Mouse (Mus musculus): ENCODE results near the gene Polr1b. TPM values are rescaled to one million over a fixed set of nuclear protein-coding genes. Genes with fewer than 3 reads are reported as not detected.

Polr1b gene
- 21.0 and 21.1 TPM in 2 replicates for polyA plus RNA-seq (2016; fragmentation: Nextera tagmentation; extraction: Ambion mirVana)

GRCm38 (mm10) chr2:129100784-129101310 is at the start of gene Polr1b:
Polr1b (plus strand) TSS chr2:129100995.
- H3K9me3 ChIP-seq (replicated peaks), result no peaks in the 10 kb centered on the region
- 0 out of 2 replicates have a peak, but pooled peaks cover 5% of the 10 kb centered on the region for H3K4me1 ChIP-seq (replicated peaks)
- under 1% methylated on average over 35 of the region's 35 CpGs for WGBS
- H3K4me3 ChIP-seq, result peak within 1 kb of the TSS; percentile 85
- peak within 1 kb of the TSS; percentile 85 for H3K4me2 ChIP-seq
- H3K36me3 ChIP-seq, result peaks cover 30% of the 10 kb centered on the region
- H3K27ac ChIP-seq (ENCODE audit: poor library complexity, severe bottlenecking), result no peak within 1 kb of the TSS
- peak within 1 kb of the TSS; percentile 81 for H3K9ac ChIP-seq
- ATAC-seq (ENCODE audit: insufficient number of reproducible peaks, low FRiP score), result peak; percentile 99
- H3K27me3 ChIP-seq (replicated peaks), result no peaks in the 10 kb centered on the region

GRCm38 (mm10) chr2:129052451-129052983 is 48.3 kb upstream of the Polr1b start:
- Histone ChIP-seq H3K36me3 (no peaks in the 10 kb centered on the region), H3K27me3 (replicated peaks) (0 out of 2 replicates have a peak, but pooled peaks cover 3% of the 10 kb centered on the region), H3K9me3 (replicated peaks) (peaks cover 11% of the 10 kb centered on the region), H3K4me2 (no peak overlapping the region), H3K9ac (no peak overlapping the region), H3K4me3 (no peak overlapping the region), H3K4me1 (replicated peaks) (no peaks in the 10 kb centered on the region), H3K27ac (ENCODE audit: poor library complexity, severe bottlenecking) (no peak overlapping the region)
- WGBS, result 66% methylated on average over 4 of the region's 4 CpGs
- no peak for ATAC-seq (ENCODE audit: insufficient number of reproducible peaks, low FRiP score)

- H3K4me1 ChIP-seq (replicated peaks), result no peaks in the 10 kb centered on the region
- no peak overlapping the region for H3K4me2 ChIP-seq
- no peaks in the 10 kb centered on the region for H3K27me3 ChIP-seq (replicated peaks)
- peaks cover 18% of the 10 kb centered on the region for H3K9me3 ChIP-seq (replicated peaks)
- H3K4me3 ChIP-seq, result no peak overlapping the region
- no peaks in the 10 kb centered on the region for H3K36me3 ChIP-seq
- no peak for ATAC-seq (ENCODE audit: insufficient number of reproducible peaks, low FRiP score)
- 82% methylated on average over 6 of the region's 6 CpGs for WGBS
- H3K9ac ChIP-seq, result no peak overlapping the region
- no peak overlapping the region for H3K27ac ChIP-seq (ENCODE audit: poor library complexity, severe bottlenecking)
These were observed 45.1 kb upstream of the Polr1b start for GRCm38 (mm10) chr2:129055741-129056140.

- peaks cover 18% of the 10 kb centered on the region for H3K9me3 ChIP-seq (replicated peaks)
- 45% methylated on average over 9 of the region's 9 CpGs for WGBS
These were observed 44.2 kb upstream of the Polr1b start for GRCm38 (mm10) chr2:129056597-129056996.

GRCm38 (mm10) chr2:129057256-129057655 is 43.5 kb upstream of the Polr1b start:
- Histone ChIP-seq H3K4me1 (replicated peaks) (no peaks in the 10 kb centered on the region), H3K36me3 (no peaks in the 10 kb centered on the region), H3K27ac (ENCODE audit: poor library complexity, severe bottlenecking) (no peak overlapping the region), H3K27me3 (replicated peaks) (no peaks in the 10 kb centered on the region), H3K9me3 (replicated peaks) (peaks cover 18% of the 10 kb centered on the region), H3K9ac (no peak overlapping the region), H3K4me2 (no peak overlapping the region), H3K4me3 (no peak overlapping the region)
- 91% methylated on average over 8 of the region's 8 CpGs for WGBS
- no peak for ATAC-seq (ENCODE audit: insufficient number of reproducible peaks, low FRiP score)

More at GRCm38 (mm10) chr2:129056597-129056996, 44.2 kb upstream of the Polr1b start:
- H3K9ac ChIP-seq, result no peak overlapping the region
- no peaks in the 10 kb centered on the region for H3K36me3 ChIP-seq
- H3K4me1 ChIP-seq (replicated peaks), result no peaks in the 10 kb centered on the region
- H3K4me2 ChIP-seq, result no peak overlapping the region
- no peak overlapping the region for H3K27ac ChIP-seq (ENCODE audit: poor library complexity, severe bottlenecking)
- no peaks in the 10 kb centered on the region for H3K27me3 ChIP-seq (replicated peaks)
- H3K4me3 ChIP-seq, result no peak overlapping the region
- no peak for ATAC-seq (ENCODE audit: insufficient number of reproducible peaks, low FRiP score)

- 67% methylated on average over 6 of the region's 6 CpGs for WGBS
- ATAC-seq (ENCODE audit: insufficient number of reproducible peaks, low FRiP score), result no peak
These were observed 42.9 kb upstream of the Polr1b start for GRCm38 (mm10) chr2:129057920-129058361.

GRCm38 (mm10) chr2:129061456-129062059 is 39.2 kb upstream of the Polr1b start:
- Histone ChIP-seq H3K4me1 (replicated peaks) (peaks cover 4% of the 10 kb centered on the region; the same call in 1 of the 2 replicates), H3K4me3 (no peak overlapping the region), H3K9ac (no peak overlapping the region), H3K36me3 (no peaks in the 10 kb centered on the region), H3K4me2 (no peak overlapping the region), H3K27ac (ENCODE audit: poor library complexity, severe bottlenecking) (no peak overlapping the region), H3K27me3 (replicated peaks) (no peaks in the 10 kb centered on the region), H3K9me3 (replicated peaks) (peaks cover 13% of the 10 kb centered on the region)
- no peak for ATAC-seq (ENCODE audit: insufficient number of reproducible peaks, low FRiP score)
- WGBS, result 71% methylated on average over 10 of the region's 10 CpGs

More at GRCm38 (mm10) chr2:129057920-129058361, 42.9 kb upstream of the Polr1b start:
- no peak overlapping the region for H3K9ac ChIP-seq
- H3K4me1 ChIP-seq (replicated peaks), result no peaks in the 10 kb centered on the region
- no peaks in the 10 kb centered on the region for H3K36me3 ChIP-seq
- no peak overlapping the region for H3K4me2 ChIP-seq
- H3K27me3 ChIP-seq (replicated peaks), result no peaks in the 10 kb centered on the region
- H3K27ac ChIP-seq (ENCODE audit: poor library complexity, severe bottlenecking), result no peak overlapping the region
- H3K9me3 ChIP-seq (replicated peaks), result peaks cover 18% of the 10 kb centered on the region
- no peak overlapping the region for H3K4me3 ChIP-seq

GRCm38 (mm10) chr2:129065437-129066282 is 35.1 kb upstream of the Polr1b start, which contains the start of gene Ttl:
Ttl (plus strand) TSS chr2:129065942.
- peak within 1 kb of the TSS; percentile 82 for H3K4me2 ChIP-seq
- WGBS, result 2% methylated on average over 61 of the region's 62 CpGs
- peaks cover 17% of the 10 kb centered on the region for H3K36me3 ChIP-seq
- H3K27ac ChIP-seq (ENCODE audit: poor library complexity, severe bottlenecking), result peak within 1 kb of the TSS; percentile 29
- peak within 1 kb of the TSS; percentile 79 for H3K4me3 ChIP-seq
- 0 out of 2 replicates have a peak, but pooled peaks cover 3% of the 10 kb centered on the region for H3K9me3 ChIP-seq (replicated peaks)
- peak; percentile 94 for ATAC-seq (ENCODE audit: insufficient number of reproducible peaks, low FRiP score)
- no peaks in the 10 kb centered on the region for H3K27me3 ChIP-seq (replicated peaks)
- peaks cover 11% of the 10 kb centered on the region; the same call in 1 of the 2 replicates for H3K4me1 ChIP-seq (replicated peaks)
- H3K9ac ChIP-seq, result peak within 1 kb of the TSS; percentile 81

- peak overlapping the region; percentile 29; the same call in 1 of the 2 replicates for H3K27ac ChIP-seq (ENCODE audit: poor library complexity, severe bottlenecking)
- H3K4me2 ChIP-seq, result peak overlapping the region; percentile 82
- H3K4me1 ChIP-seq (replicated peaks), result peaks cover 11% of the 10 kb centered on the region; the same call in 1 of the 2 replicates
- H3K9ac ChIP-seq, result peak overlapping the region; percentile 81
- peaks cover 17% of the 10 kb centered on the region for H3K36me3 ChIP-seq
- ATAC-seq (ENCODE audit: insufficient number of reproducible peaks, low FRiP score), result peak; percentile 69; the same call in 1 of the 2 replicates
- H3K4me3 ChIP-seq, result peak overlapping the region; percentile 79
- no peaks in the 10 kb centered on the region for H3K27me3 ChIP-seq (replicated peaks)
- under 1% methylated on average over 20 of the region's 20 CpGs for WGBS
- 0 out of 2 replicates have a peak, but pooled peaks cover 3% of the 10 kb centered on the region for H3K9me3 ChIP-seq (replicated peaks)
These were observed 34.5 kb upstream of the Polr1b start for GRCm38 (mm10) chr2:129066326-129066725.

GRCm38 (mm10) chr2:129070296-129070695 is 30.5 kb upstream of the Polr1b start:
- 81% methylated on average over 3 of the region's 3 CpGs for WGBS
- Histone ChIP-seq H3K27me3 (replicated peaks) (no peaks in the 10 kb centered on the region), H3K9ac (no peak overlapping the region), H3K9me3 (replicated peaks) (0 out of 2 replicates have a peak, but pooled peaks cover 3% of the 10 kb centered on the region), H3K27ac (ENCODE audit: poor library complexity, severe bottlenecking) (no peak overlapping the region), H3K4me1 (replicated peaks) (peaks cover 9% of the 10 kb centered on the region; the same call in 1 of the 2 replicates), H3K4me3 (no peak overlapping the region), H3K4me2 (no peak overlapping the region), H3K36me3 (peaks cover 17% of the 10 kb centered on the region)
- ATAC-seq (ENCODE audit: insufficient number of reproducible peaks, low FRiP score), result no peak

All from heart, embryonic 12.5 days (tissue).